Mouse (Mus musculus): ENCODE data around the gene S100a10. TPM values are rescaled to one million over a fixed set of nuclear protein-coding genes. Genes with fewer than 3 reads are reported as not detected.

Gene S100a10
- total RNA-seq, 2 experiments from 2014 or later, result 166 to 192 TPM

DNA sequence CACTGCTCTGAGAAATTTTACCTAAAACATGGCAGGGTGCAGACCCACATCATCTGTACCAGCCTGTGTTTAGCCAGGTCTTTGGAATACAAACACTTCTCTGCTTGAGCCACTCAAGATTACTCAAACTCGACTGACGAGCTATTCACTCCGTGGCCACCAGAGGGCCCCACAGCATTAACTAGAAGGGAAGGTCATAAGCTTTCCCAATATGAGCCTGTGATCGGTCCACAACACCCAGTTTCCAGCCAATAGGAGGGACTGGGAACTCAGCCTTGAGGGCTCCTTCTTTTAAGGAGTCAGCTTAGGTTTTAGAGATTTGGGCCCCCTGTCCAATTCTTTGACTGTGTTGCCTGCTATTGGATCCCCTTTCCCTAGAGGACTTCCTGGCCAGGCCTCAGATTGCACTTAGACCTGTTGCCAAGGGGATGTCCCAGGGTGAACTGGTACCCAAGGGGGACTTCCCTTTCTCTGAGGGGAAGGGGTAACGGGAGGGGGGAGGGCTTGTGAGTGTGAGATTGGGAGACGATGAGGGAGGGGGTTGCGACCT, 7.7 kb upstream of the S100a10 start:
- peak; percentile 88 to 89 for DNase-seq

- no peak for DNase-seq
These were observed 6.9 kb upstream of the S100a10 start for GRCm38 (mm10) chr3:93547749-93548540.

- DNase-seq, result no peak
These were observed 6.2 kb upstream of the S100a10 start for GRCm38 (mm10) chr3:93548541-93549266.

DNA sequence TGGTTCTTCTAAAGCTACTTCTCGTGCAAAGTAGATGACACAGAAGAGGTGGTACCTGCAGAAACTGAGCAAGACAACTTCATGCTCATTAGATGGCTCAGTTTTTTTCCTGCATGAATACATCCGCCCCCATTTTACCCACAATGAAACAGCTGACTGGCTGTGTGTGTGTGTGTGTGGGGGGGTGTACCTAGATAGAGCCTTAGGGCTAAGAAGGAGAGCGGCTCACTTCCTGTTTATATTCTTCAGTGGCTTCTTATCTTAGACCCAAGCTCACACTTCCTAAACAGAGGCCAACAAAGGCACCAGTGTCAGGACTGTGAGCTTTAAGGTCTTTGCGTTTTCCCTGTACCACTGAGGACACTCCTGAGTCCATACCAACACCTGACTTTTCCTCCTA, 4.9 kb upstream of the S100a10 start:
- no peak for DNase-seq

DNA sequence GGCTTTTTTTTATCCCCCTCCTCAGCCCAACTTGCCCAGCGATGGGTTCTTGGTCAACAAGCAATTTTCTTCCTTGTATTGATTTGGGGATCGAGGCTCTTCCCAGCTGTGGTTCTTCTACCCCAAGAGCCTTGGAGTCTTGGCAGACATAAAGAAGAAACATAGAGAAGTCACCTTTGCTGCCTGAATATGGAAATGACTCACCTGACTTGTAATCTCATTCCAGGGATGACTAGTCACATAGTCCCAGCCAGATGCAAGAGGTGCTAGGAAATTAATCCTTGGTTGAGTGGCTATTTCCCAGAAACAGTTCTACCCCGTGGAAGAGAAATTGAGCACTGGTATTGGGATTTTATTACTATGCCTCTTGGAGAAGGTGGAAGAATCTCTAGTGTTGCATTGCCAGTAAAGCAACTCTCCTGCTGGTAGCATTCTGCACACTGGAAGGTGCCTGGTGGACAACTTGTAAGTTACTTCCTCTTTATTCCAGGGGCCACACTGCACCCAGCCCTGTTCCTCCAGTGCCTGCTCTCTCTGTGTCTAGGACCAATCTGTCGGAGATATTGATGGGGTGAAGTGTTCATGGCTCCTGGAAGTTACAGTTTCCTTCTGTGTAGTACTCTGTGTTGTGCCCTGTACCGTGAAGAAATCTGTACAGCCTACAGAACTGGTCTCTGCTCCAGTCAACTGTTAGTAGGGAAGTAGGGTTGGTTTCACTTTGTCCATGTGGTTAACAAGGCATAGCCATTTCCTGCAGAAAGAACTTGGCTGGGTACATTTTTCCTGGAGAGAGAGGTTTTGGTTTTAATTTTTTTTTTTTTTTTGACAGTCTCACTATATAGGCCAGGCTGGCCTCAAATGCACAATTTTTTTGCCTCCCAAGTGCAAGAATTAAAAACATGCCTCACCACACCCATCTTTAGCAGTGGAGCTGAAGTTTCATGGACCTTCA, 2.7 kb upstream of the S100a10 start:
- no peak for DNase-seq

DNA sequence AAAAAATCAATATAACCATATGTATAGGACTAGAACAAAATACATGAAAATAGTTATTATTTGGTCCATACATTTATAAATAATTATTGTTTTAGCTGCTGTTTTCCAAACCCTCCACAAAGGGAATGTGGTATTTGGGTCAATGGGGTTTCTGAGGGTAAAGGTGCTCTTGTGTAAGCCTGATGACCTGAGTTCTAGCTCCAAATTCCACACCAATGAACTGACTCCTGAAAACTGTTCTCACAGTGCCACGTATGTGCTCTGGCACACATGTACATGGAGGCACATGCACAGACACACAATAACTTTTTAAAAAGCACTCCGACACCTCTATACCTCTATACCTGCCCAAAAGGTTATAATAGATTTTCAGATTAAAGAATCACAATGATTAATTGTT, 1.6 kb upstream of the S100a10 start:
- no peak for DNase-seq

DNA sequence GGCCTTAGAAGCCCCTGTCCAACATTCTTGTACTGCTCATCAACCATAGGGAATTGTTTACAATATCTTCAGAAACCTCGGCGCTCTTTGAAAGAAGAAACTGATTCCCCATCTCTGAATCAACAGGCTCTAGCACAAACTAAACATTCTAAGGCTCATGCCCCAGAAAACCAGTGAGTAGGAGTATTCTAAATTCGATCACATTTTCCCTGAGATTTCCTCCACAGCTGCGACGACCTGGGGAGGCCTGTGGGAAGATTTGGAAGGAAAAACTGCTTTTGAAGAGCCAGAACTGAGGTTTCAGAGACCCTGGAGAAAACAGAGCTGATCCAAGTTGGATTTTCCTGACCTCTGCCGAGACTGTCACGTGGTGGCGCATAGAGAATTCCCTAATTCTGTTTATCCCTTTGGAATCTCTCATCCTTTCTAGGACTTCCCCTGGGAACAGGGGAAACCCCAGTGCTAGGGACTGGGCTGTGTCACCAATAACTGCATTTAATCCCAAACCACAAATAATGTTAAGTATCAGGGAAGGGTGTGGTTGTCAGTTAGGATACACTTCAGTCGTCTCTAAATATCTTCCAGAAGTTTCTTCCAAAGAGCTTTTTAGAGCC, 1.0 kb upstream of the S100a10 start:
- DNase-seq, result no peak

- DNase-seq, result no peak
These were observed 400 bp upstream of the S100a10 start for GRCm38 (mm10) chr3:93554379-93554980.

- peak; percentile 80 to 83 for DNase-seq
These were observed 986 bp downstream of the S100a10 start for GRCm38 (mm10) chr3:93555878-93556254.

GRCm38 (mm10) chr3:93556599-93556998, 1.7 kb downstream of the S100a10 start:
- peak in 1 of 2 experiments; percentile 30 for DNase-seq

DNA sequence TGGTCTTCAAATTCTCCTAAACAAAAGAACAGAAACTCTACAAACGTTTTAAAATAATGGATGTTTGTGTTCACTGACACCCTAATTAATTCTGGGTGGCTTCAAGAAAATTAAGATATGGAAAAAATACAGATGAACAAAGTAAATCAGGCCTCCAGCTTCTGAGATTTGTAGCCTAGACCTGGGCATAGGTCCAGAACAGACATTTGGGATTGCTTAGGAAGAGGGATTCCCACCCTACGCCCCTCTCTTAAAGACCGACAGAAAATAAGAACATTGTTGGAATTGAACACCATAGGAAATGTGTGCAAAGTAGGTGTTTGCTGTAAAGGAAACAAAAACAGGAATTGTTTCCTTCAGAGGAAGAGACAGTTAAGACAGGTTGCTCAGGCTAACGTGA, 2.6 kb downstream of the S100a10 start:
- no peak for DNase-seq

DNA sequence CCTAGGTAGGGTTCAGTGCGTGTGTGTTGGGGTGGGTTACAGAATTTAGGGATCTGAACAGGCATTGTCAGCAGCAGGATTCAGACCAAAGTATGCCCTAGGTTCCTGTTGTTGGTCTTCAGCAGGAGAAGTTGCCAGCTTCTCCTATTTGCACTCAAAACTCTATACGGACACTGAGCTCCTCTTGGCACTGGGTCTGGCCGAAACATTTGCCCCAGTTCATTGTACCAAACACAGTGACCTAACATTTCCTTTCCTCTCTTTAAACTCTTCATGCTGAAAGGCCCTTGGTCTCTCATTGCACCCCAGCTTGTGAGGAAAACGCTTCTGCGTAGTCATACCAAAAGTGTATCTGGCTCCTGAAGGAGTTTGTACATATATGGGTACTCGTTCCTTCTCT, 5.1 kb downstream of the S100a10 start:
- DNase-seq, result no peak

- DNase-seq, result no peak
These were observed 7.5 kb downstream of the S100a10 start for GRCm38 (mm10) chr3:93562372-93562771.

GRCm38 (mm10) chr3:93563216-93563615, 8.3 kb downstream of the S100a10 start:
- DNase-seq, result no peak

- DNase-seq, result no peak
These were observed 12.0 kb downstream of the S100a10 start for GRCm38 (mm10) chr3:93566892-93567291.

GRCm38 (mm10) chr3:93567721-93568120, 12.8 kb downstream of the S100a10 start:
- no peak for DNase-seq

- peak; percentile 46 to 72 for DNase-seq
These were observed 13.7 kb downstream of the S100a10 start for GRCm38 (mm10) chr3:93568428-93569040.

DNA sequence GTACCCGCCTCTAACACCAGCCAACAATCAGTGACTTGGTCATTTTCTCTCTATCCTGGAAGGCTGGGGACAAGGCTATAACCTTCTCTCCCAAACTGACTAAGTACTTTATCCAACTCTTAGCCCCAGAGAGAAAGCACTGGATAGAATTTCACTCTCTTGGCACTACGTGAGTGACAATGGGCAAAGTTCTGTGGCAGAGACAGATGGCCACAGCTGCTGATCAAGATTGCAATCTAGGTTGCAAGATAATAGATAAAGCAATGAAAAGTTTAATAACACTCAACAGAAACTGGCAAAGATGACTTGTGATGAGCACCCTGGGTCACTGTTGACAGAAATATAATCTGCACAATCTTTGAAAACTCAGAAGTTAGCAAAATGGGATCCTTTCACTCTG, 14.2 kb downstream of the S100a10 start:
- no peak for DNase-seq

- peak; percentile 72 to 80 for DNase-seq
These were observed 17.3 kb downstream of the S100a10 start for GRCm38 (mm10) chr3:93572058-93572791.
